Mouse (Mus musculus) bone marrow, adult 2 months (tissue): ENCODE data around the gene Mpped2.

Experiments used
- CTCF ChIP-seq: fragments of 200-500 bp; IDR thresholded peaks from 2 replicates; pipeline ENCODE4 v1.5.1; 2011; ENCODE audit warnings: low read length, control low read depth; ENCODE audit not compliant: control insufficient read depth, insufficient read depth
- POLR2A ChIP-seq: fragments of 200-500 bp; IDR thresholded peaks from 2 replicates; pipeline ENCODE4 v1.6.1; 2011; ENCODE audit warnings: low read depth, mild to moderate bottlenecking, control low read depth, low read length, borderline replicate concordance; ENCODE audit not compliant: control insufficient read depth

- TF ChIP-seq POLR2A (no peak), CTCF (no peak)
Measured at GRCm38 (mm10) chr2:106653261-106653660, 39.8 kb upstream of the Mpped2 start.
